Mouse (Mus musculus) layer of hippocampus, adult 9-10 months (tissue): Measurements from ENCODE around the gene Rag1.
A peak's percentile ranks its signal among the peaks of the same experiment; 100 is the strongest.

Experiments used
- DNase-seq: peaks from one replicate; pipeline ENCODE4 v3.0.0; 2022; ENCODE audit warnings: low spot score

Rag1 gene

GRCm38 (mm10) chr2:101638979-101639839 lies 10.1 kb downstream of the Rag1 start:
- DNase-seq = no peak

- DNase-seq = peak; percentile 99
Observed at GRCm38 (mm10) chr2:101628297-101629236, 20.7 kb downstream of the Rag1 start.

- DNase-seq = no peak
Observed at GRCm38 (mm10) chr2:101627227-101627626, 22.1 kb downstream of the Rag1 start.

- DNase-seq = no peak
Observed at GRCm38 (mm10) chr2:101624526-101624925, 24.8 kb downstream of the Rag1 start, which contains the start of gene Rag2. Rag2 (plus strand) TSS chr2:101624718.

GRCm38 (mm10) chr2:101624011-101624410 lies 25.3 kb downstream of the Rag1 start:
- no peak for DNase-seq

GRCm38 (mm10) chr2:101623042-101623441 lies 26.3 kb downstream of the Rag1 start:
- no peak for DNase-seq

GRCm38 (mm10) chr2:101621611-101622010 lies 27.7 kb downstream of the Rag1 start:
- DNase-seq = no peak

GRCm38 (mm10) chr2:101620899-101621298 lies 28.4 kb downstream of the Rag1 start:
- no peak for DNase-seq

- DNase-seq = no peak
Observed at GRCm38 (mm10) chr2:101618373-101618772, 30.9 kb downstream of the Rag1 start.

GRCm38 (mm10) chr2:101615464-101616305 lies 33.6 kb downstream of the Rag1 start:
- DNase-seq = no peak

- no peak for DNase-seq
Observed at GRCm38 (mm10) chr2:101610861-101611260, 38.4 kb downstream of the Rag1 start.

- no peak for DNase-seq
Observed at GRCm38 (mm10) chr2:101608232-101608894, 40.9 kb downstream of the Rag1 start.

GRCm38 (mm10) chr2:101603099-101603498 lies 46.2 kb downstream of the Rag1 start:
- no peak for DNase-seq

GRCm38 (mm10) chr2:101600703-101601102 lies 48.6 kb downstream of the Rag1 start:
- no peak for DNase-seq

- no peak for DNase-seq
Observed at GRCm38 (mm10) chr2:101598190-101599181, 50.8 kb downstream of the Rag1 start.

GRCm38 (mm10) chr2:101597186-101597585 lies 52.1 kb downstream of the Rag1 start:
- DNase-seq = no peak

GRCm38 (mm10) chr2:101594681-101595080 lies 54.6 kb downstream of the Rag1 start:
- DNase-seq = no peak

GRCm38 (mm10) chr2:101592886-101593285 lies 56.4 kb downstream of the Rag1 start:
- no peak for DNase-seq

GRCm38 (mm10) chr2:101592023-101592841 lies 57.1 kb downstream of the Rag1 start:
- no peak for DNase-seq
